Mouse (Mus musculus): ENCODE results near the gene Plxnc1.

The Plxnc1 gene

DNA sequence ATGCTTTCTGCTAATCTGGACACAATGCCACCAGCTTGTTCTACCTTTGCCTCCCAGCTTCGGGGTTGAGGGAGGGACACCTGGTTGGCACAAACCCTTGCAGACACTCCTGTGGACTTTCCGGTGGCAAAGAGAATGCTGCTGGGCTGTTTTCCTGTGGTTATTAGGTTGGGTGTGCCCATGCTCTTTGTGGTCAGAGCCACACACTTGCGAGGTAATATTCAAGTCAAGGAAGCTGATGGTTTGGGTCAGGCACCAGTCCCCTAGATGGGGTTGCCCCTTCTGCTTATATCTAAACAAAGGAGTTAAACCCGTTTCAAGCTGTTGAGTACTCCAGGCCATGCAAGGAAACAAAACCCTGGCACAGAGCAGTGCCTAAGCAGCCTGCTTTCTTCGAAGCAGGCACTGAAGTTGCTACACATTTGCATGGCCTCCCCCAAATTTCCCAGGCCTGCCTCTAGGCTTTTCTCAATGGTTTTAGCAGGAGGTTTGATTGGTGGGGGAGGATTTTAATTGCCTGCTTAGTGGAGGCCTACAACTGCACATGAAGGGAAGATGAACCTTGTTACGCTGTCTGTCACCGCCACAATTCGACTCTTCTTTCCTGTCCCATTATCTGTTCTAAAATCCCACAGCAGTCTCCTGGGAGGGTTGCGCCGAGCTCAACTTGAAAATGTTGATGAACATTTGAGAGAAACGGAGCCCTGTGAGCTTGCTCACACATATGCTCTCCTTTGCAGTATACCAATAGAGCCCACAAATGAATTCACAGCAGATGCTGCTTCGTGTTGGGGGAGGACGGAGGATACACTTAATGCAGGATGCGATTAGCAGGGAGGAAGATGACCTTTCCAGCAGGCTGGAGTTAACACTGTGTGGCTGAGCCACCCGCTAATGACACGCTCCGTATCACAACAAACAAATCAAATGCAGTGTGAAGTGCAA is 132.5 kb downstream of the Plxnc1 start:
- no peak for DNase-seq

DNA sequence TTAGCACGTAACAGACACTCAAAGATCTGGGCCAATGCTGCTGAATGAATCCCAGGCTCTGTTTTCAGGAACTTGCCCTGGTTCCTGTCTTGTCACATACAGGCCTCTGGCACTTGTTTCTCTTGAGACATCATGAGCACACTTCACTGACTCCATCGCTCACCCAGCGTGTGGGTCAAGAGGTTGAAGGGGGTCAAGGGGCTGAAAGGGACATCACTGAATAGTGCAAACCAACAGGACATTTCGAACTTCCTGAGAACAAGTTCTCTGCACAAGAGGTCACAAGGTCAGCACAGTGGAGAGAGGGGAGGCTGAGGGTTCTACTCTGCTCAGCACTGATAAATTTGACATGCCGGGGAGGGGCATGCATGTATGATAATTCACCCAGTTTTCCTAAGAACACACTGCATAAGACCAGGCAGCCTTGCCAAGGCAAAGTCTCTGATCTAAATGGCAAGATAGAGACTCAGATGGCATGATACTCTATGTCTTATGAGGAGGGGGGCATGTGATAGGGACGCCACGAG is 134.6 kb downstream of the Plxnc1 start:
- no peak for DNase-seq

DNA sequence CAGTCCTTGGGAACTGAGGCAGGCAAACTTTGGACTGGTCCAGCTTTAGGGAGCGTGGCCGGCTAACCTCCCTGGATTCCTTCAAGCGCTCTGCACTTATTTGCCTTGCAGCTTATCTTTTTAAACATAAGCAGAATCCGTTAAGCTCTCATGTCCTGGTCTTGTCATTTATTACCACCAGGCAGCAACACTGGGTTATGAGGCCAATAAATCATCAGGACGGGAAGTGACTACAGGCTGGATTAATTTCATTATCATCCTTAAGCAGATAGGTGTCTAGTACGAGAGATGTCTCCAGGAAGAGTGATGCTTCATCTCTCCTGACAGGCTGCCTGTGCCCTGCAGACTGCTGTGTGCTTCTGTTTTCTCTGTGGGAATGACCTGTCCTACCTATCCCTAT is 136.4 kb downstream of the Plxnc1 start:
- no peak for DNase-seq

DNA sequence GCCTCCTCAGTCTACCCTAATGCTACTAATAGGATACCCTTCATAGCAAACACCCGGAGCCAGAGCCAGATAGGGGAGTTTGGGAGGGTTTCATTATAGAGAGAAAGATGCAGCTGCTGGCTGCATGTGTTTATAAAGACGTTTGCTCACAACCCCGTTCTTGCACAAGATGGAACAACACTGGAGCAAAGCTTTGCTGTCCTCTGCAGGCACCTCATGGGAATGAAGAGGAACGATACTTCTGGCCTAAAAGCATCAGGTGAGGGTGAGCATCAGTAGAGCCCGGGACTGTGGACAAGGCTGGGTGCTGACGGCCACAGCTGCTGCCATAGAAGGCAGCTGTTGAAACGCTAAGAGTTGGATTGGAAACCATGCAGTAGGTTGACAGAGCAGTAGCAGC is 137.3 kb downstream of the Plxnc1 start:
- no peak for DNase-seq

DNA sequence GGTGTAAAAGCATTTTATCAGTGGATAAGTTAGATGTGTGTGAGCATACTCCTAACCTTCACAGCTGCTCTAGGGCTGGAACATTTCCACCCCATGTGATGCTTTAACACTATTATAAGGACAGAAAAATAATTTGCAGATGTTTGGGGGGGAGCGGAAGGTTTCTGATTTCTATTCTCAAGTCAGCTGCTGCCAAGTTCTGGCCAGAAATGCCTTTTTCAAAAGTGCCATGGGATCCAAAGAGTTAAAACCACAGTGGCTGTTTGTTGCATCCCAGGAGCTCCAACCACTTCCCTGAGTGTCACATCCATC is 139.8 kb downstream of the Plxnc1 start:
- no peak for DNase-seq

DNA sequence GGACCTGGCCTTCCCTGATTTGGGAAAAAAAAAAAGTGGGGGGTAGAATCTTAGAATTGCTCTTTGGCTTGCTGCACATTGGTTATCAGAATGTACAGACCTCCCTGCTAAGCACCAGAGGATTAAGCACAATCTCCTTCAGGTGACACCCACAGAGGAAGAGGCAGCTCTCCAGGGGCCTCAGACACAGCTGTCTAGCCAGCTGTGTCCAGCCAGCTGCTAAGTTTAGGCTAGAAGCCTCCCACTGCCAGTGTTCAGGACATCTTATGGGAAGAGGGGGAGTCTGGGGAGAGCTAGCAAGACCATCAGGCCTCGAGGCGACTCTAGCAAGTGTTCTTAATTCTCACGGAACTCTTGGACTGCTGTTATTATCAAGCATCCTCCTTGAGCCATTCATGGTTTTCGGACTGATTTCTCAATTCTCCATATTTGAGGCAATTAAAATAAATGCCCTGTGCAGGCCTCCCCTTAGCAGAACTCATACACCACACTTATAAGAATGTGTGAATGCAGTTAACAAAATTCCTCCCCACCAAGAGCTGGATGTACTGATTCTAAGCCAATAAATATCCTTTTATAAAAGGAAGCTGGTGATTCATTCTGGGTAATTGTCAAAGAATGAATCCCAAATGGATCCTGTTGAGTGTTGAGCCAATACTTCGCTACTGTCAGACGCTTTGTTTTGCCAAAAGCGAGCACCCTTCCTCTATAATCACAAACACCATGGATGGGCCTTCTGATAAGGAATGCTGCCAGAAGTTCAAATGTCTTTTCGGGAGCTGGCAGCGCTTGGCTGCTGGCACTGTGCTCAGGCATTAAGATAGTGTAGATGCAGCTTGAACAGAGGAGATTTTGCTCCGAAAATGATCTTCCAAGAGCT is 140.4 kb downstream of the Plxnc1 start:
- DNase-seq, result no peak

DNA sequence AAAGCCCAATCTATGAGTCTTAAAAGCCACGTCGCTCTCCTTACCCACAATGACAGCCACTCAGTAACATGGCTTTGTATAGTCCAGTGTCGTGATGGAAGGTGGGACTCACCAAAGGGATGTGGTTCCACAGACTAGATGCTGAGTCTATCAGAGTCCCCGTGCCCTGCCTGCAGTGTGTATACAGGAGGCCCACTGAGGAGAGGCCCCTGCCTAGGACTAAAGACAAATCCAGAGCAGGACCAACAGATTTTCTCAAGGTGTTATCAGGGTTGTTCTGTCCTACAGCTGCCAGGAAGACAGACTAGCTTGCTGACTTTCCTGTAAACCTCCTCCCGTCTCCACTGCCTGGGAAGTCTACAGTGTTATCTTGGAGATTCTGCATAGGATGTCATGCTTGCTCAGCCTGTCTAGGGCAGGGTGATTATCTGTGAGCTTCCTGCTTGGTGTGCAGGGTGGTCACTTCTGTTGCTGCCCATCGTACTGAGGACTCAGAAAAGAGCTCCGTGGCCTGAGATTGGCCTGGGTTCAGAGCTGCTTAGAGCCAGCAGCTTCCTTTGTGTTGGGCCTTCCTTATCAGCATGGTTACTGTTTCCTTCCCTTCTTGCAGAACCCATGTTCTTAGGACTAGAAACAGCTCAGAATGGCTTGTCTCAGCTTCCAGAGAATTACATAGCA is 143.8 kb downstream of the Plxnc1 start:
- DNase-seq, result no peak

DNA sequence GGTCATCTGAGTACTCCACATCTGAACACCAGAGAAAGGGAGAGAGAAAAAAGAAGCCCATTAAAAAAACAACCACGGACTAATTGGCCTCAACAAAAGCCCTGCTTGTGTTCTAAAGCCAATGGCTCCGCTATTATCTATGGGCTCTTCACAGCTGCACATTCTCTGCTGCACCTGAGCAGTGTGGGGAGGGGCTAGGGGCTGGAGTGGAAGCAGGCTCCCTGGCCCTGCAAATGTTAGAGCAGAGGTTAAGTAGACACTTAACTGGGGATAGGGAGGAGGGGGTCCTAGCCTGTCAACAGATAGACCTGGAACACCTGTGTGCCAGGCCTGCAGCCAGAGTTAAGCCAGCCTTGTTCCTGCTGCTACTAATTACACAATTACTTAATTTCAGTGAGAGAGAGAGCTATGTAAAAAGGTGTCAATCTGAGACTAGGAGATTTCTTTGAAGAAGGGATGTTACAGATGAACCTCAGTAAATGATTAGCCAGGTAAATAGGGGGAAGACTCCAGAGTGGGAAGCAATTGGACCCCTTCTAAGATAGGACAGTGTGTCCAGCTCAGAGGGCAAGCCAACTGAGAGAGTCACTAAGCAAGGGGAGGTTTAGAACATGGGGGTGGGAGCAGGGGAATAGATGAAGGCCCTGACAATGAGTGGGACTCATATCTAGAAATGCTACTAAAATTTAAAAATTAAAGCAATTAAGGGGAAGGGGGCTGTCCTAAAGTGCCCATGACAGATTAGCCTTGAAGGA is 145.0 kb downstream of the Plxnc1 start:
- no peak for DNase-seq

DNA sequence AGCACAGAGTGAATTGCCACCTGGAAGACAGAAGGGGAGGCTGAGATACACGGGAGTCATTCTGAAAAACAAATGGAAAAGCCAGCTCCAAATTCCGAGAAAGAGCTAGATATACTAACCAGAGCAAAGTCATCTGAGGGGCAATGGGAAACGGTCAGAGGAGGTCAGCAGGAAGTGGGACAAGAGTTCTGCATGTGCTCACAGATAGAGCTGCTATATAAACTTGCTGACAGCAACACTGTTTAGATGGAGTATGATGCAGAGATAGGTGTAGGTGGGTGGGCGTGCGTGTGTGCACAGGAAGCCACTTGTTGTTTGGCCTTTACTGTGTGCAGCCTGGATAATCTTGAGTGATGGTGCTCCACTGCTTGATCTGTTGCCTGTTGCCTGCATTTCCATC is 146.5 kb downstream of the Plxnc1 start:
- DNase-seq, result no peak

DNA sequence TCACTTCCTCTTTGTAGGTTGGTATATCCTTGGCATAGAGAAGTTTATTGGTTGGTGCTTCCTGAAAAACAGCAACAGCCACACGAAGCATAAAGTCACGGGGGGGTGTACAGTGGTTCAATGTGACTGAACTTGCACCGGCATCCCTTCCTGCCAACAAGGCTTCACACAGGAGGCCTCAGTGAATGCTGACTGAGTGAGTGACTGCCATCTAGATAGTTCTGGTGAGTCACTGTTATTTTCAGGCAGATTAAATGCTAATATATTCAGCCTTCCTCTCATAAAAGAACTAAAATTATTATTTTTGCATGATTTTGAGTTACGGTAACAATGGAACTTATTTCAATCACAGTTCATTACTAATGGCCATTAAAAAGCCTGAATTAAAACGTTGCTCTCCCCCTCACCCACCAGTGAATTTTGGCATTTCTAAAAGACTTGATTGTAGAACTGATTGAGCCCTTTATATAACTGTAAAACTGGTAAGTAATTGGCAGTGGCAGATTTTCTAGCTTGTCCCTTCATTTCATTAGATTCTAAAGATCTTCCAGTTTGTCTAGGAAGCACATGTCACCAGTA is 149.9 kb downstream of the Plxnc1 start:
- no peak for DNase-seq

DNA sequence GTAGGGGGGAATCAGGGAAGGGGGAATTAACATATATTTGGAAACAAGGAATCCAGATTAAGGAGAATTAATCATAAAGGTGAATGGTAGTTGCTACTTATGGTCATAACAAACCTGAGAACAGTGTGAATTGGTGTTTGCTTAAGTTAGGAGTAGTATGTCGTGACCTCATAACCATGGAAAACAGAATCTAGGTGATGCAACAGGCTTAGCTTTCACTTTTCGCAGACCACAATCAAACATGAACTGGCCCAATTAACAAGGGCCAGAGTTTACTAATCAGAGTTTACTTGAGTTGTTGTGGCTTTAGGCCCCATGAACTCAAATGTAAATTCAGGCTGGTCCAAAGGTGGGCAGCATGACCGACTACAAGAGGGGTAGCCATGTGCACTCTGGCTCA is 150.7 kb downstream of the Plxnc1 start:
- no peak for DNase-seq

DNA sequence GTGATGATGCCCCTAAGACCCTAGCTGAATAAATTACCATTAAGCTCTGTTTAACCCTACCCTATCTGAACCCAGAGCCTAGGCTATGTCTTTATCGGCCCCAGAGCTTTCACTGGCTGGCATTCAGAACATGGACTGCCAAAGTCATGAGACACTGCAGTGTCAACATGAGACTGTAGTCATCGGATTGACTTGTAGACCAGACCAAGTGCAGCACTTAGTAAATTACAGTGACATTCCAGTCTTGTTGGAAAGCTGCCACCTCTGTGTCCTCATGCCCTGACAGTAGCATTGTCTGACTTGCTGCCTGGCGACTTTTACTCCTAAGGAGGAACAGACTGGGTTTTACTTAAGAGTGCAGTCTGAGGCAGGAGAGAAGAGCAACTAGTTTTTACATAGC is 155.4 kb downstream of the Plxnc1 start:
- DNase-seq, result no peak

DNA sequence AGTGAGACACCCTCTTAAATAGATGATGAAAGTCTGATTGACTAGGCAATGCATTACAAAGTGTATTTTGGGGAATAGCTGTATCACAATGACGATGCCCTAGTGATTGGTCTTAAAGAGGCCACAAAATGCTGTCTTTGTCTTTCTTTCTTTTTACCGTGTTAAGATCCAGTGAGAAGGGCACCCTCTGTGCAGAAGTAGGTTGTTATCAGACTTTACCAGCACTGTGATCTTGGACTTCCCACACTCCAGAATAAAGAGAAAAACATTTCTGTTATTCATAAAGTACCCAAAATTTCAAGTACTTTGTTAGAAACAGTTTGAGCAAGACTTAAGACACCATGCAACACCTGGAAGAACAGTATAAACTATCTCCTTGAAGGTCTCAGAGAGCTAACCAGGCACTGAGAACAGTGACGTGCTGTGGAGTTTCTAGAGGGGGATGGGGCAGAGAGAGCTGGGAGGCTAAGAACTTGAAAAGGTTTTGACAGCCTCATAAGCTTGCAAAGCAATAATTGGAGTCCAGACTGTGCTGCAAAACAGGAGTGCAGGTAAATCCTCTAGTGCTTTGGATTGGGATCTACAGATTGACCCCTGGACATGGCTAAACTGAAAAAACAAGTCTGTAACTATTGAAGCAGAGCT is 163.9 kb downstream of the Plxnc1 start:
- no peak for DNase-seq

DNA sequence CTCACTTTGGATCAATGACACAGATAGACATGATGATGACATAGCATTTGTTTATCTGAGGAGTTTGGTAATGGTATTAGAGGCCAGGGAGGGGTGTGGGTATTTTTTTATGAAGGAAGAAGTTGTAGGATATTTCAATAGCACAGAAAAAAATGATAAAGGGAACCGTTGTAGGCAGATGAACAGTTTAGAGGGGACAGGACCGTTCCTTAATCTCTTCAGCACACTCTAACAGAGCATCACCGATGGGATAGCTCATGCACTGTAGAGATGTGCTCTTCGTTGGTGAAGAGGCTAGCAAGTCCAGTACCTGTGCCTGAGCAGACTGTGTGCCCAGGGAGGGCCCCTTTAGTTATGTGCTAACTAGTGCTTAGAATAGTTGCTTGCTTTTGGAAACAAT is 165.3 kb downstream of the Plxnc1 start:
- DNase-seq, result no peak

DNA sequence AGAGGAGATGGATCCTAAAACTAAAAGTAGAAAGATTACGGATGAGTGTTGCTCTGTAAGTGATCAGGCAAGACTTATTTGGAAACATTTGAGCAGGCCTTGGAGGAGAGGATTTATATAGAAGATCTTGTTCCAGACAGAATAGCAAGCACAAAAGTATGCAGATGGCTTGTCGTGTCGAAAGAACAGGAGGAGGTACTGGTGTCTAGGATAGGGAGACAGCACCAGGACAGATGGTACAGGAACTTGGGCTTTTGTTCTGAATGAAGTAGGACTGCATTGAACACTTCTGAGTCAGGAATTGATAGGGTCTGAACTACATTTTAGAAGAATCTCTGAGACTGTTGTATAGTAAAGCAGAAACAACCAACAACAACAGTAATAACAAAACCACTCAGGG is 167.1 kb downstream of the Plxnc1 start:
- DNase-seq, result no peak

DNA sequence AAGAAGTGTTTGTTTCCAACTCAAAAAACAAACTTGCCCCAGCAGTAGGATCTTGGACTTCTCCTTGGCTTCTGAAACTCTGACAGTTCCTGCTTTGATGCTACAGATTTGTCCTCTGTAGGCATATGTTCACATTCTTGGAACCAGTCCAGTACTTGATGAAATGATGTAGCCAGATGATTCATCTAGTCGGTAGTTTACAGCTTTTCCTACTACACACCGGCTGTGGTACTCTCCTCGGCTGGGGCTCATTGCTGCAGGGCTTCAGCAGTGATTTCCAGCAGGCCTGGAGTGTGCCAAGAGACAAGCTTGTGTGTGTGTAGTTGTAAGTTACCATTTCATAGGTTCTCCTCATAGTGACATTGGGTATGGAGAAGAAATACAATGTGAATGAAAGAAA is 173.1 kb downstream of the Plxnc1 start:
- DNase-seq, result no peak

DNA sequence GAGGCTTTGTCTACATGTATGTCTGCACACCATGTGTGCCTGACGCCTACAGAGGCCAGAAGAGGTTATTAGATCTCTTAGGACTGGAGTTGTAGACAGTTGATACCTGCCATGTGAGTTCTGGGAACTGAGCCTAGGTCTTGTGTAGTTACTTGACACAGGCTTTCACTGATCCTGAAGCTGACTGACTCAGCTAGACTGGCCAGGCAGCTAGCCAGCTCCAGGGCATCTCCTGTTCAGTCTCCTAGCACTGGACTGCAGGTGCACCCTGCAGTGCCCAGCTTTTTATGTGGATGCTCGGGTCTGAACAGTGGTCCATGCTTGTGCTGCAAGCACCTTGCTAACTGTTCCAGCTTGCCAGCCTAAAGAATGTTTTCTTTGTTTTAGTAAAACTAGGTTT is 197.6 kb downstream of the Plxnc1 start:
- no peak for DNase-seq

DNA sequence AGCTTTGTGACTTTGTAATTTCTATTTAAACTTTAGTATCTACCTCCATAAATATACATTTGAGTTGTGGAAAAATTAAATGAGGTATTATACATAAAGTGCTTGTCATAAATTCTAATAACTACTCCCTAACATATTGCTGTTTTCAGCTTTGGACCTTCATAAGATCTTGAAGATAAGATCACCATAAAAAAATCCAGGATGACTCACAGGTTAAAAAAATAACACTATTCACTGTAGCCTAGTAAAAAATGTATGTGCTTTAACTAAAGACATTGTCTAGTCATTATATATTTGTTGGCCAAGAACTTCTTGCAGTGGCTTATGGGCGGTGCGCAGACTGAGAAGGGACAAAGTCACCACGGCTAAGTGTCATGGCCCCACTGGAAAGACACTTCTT is 203.2 kb downstream of the Plxnc1 start:
- no peak for DNase-seq
